Mouse (Mus musculus) urinary bladder, adult 18-20 months (tissue): ENCODE results near the gene Hoxc10.

Experiments used
- DNase-seq, 2 experiments: peaks; one replicate each; pipeline ENCODE4 v3.0.0; 2022; ENCODE audit warnings: low spot score in 2 of 2, mixed read lengths in 2 of 2

Hoxc10 gene

GRCm38 (mm10) chr15:103011928-103012486, 45.4 kb downstream of the Hoxc10 start:
- DNase-seq = no peak

GRCm38 (mm10) chr15:103013238-103013984, 46.8 kb downstream of the Hoxc10 start:
- no peak for DNase-seq

GRCm38 (mm10) chr15:103014166-103015008, 47.8 kb downstream of the Hoxc10 start:
- no peak for DNase-seq

- no peak for DNase-seq
Observed at GRCm38 (mm10) chr15:103015009-103015399, 48.4 kb downstream of the Hoxc10 start.

- no peak for DNase-seq
Observed at GRCm38 (mm10) chr15:103015406-103016166, 49.0 kb downstream of the Hoxc10 start.

- no peak for DNase-seq
Observed at GRCm38 (mm10) chr15:103018636-103019035, 52.0 kb downstream of the Hoxc10 start, which contains the start of gene Hoxc4. TSS of gene Hoxc4 (plus strand) at chr15:103018934.

GRCm38 (mm10) chr15:103020899-103021418, 54.4 kb downstream of the Hoxc10 start:
- DNase-seq = no peak
